Mouse (Mus musculus) spleen, postnatal 4 days (tissue): ENCODE measurements around the gene Tnfrsf8.
A peak's percentile ranks its signal among the peaks of the same experiment; 100 is the strongest.

ENCODE experiments used
- DNase-seq, 2 experiments: peaks; one replicate each; pipeline ENCODE4 v3.0.0; 2022; ENCODE audit warnings: low spot score in 2 of 2

The Tnfrsf8 gene

GRCm38 (mm10) chr4:145270136-145270535 is 44.8 kb downstream of the Tnfrsf8 start:
- no peak for DNase-seq

DNA sequence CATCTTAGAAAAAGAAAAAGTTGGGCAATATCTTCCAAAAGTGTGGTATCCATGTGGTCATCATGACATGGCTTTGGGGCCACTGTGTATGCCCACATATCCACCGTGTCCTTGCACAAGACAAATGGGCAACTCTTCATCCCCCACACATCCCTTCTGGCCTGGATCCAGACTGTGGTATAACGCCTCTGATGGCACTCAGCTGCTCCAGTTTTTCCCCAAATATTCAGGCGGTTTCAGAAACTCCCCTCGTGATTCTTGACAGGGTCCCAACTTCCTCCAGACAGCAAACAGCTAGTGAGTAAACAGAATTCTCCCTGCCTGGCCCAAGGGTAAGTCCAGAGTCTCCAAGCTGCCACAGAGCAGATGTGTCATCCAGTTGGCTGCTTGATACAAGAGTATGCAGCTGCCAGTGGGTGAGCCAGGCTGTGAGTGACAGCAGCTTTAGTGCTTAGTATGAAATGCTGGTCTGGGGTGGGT is 47.3 kb downstream of the Tnfrsf8 start:
- no peak for DNase-seq

GRCm38 (mm10) chr4:145266505-145266904 is 48.5 kb downstream of the Tnfrsf8 start:
- no peak for DNase-seq

- no peak for DNase-seq
These were observed 50.2 kb downstream of the Tnfrsf8 start for GRCm38 (mm10) chr4:145264761-145265160.

- no peak for DNase-seq
These were observed 51.4 kb downstream of the Tnfrsf8 start for GRCm38 (mm10) chr4:145263583-145263982.

DNA sequence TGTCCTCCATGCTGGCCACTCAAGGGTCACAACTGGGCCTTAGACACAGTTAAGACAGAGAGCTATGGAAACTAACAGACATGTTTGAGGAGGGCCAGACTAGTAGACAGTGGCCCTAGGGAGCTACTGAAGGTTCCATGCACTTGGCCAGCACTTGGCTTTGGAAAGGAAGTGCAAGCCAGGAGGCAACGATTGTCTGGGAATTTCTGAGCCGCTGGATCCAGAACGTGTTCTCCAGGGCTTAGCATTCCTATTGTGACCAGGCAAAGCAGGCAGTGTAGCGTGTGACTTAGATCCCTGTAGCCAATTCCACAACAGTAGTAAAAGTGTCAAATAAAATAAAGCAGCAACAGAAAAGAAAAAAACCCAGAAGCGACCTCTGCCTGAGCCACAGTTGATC is 54.2 kb downstream of the Tnfrsf8 start:
- no peak for DNase-seq

GRCm38 (mm10) chr4:145257751-145258434 is 57.1 kb downstream of the Tnfrsf8 start:
- DNase-seq, result no peak

GRCm38 (mm10) chr4:145256144-145256543 is 58.8 kb downstream of the Tnfrsf8 start:
- no peak for DNase-seq

DNA sequence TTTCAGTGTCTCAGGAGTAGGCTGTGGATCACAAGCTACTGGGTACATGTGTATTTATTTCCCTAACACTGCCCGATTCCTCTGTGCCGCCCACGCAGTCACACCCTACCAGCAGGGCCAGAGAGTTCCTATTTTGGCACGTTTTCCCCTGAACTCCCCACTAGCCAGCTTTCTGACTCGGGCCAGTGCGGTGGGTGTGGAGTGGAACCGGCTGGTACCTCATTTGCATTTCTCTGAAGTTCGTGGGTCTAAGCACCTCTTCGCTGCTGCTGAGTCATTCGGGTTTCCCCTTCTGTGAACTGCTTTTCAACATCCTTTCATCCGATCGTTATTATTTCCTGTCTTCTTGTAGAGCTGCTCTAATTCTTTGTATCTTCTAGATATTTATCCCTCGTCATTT is 60.5 kb downstream of the Tnfrsf8 start:
- DNase-seq, result peak in 1 of 2 experiments; percentile 28

GRCm38 (mm10) chr4:145252611-145253010 is 62.4 kb downstream of the Tnfrsf8 start:
- no peak for DNase-seq

DNA sequence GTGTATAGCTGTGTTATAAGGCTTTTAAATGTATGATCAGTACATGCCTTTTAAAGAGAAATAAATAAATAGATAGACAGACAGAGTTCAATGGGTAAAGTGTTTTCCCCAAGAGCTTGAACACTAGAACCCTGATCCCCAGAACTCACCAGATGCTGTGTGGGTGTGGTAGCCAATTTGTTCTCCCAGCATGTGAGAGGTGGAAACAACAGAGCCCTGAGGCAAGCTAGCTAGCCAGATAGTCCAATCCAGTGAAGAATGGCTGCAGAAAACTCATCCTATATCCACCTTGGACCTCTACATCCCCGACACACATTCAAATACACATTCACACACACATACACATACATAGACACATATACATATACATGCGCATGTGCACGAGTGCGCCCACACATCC is 63.4 kb downstream of the Tnfrsf8 start:
- DNase-seq, result no peak

- DNase-seq, result no peak
These were observed 65.0 kb downstream of the Tnfrsf8 start for GRCm38 (mm10) chr4:145250002-145250401.

GRCm38 (mm10) chr4:145247556-145247955 is 67.4 kb downstream of the Tnfrsf8 start:
- no peak for DNase-seq

DNA sequence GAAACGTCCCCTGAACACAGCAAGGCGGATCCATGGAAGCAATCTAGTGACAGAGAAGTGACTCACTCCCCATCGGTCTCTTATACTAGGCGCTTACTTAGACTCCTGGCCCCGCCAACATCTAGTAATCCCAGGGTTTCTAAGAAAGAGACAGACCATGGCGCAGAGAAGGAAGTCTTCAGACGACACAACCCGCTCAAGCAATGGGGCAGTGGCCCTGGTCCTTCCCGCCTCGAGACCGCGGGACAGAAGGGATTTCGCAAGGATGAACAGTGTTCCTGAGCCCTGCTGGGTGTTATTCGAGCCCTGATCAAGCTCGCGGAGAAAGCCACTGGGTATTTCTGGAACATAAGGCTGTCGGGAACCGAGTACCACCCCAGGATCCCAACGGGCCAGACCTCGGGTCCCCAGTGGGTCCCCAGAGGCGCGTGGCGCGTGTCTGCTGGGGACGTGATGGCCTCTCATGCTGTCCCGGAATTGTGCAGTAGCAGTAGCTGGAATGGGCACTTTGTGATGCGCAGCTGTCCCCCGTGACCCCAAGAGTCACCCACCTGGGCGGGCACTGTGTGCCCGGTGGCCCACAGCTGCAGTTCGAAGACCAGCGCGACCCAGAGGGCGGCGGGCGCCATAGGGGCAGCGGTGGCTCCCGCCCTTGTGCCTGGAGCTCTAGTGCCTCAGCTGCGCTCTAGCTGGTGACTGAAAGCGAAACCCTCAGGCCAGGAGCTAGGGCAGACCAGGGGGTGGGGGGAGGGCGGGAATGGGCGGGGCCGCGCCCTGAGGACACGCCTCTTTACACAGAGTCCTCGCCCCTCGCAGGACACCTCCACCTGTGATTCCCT is 68.6 kb downstream of the Tnfrsf8 start, which contains the start of gene Tnfrsf1b:
Gene Tnfrsf1b, minus strand, starts transcription at position 698 of the 839 bp plus-strand sequence.
- peak; percentile 60 to 82 for DNase-seq

GRCm38 (mm10) chr4:145245581-145245980 is 69.4 kb downstream of the Tnfrsf8 start:
- no peak for DNase-seq

- no peak for DNase-seq
These were observed 70.3 kb downstream of the Tnfrsf8 start for GRCm38 (mm10) chr4:145244676-145245075.

DNA sequence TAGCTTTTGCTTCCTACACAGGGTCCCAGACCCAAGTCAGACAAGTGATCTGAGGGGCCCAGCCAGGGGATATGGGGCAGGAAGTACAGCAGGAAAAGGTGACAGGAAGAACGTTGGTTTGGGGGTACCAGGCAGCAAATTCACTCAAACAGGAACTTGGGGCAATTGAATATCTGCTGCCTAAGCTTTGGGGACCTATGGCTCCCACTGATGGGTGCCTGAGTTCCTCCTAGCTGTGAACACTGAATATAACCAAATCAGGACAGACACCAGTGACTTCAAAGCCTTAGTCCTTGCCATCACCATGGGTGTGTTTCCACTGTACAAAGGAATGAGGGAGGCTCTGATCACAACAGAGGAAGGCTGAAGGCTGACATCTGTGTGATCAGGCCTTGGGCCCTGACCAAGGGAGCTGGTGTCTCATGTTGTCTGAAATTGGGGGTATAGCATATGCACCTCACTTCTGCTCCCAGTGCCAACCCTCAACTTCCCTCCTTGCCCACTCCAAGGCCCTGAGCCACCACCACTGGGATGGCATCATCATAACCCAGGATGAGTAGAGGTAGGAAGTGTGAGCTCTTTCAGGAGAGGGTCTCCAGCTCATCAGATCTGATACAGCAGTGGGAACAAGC is 72.1 kb downstream of the Tnfrsf8 start:
- DNase-seq, result no peak

DNA sequence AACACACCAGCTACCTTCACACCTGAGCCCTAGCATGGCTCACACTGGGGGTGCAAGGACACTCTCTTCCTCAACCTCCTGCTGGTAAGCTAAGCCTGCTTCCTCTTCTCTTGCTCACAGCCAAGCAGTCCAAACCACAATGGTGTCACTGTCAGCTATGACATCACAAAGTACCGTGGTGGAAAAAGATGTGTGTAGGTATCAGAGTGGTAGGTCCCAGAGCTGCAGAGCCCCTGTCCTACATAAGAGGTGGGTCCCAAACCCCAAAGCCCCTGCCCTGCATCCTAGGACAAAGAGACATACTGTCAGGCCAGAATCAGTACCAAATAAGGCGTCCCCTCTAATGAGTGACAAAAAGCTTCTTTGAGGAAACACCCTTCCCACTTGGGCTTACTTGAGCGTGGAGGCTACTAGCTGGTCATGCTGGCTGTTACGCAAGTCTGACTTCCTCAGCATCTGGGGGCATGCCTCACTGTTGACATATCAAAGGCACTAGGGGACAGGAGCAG is 74.2 kb downstream of the Tnfrsf8 start:
- DNase-seq, result peak in 1 of 2 experiments; percentile 39

DNA sequence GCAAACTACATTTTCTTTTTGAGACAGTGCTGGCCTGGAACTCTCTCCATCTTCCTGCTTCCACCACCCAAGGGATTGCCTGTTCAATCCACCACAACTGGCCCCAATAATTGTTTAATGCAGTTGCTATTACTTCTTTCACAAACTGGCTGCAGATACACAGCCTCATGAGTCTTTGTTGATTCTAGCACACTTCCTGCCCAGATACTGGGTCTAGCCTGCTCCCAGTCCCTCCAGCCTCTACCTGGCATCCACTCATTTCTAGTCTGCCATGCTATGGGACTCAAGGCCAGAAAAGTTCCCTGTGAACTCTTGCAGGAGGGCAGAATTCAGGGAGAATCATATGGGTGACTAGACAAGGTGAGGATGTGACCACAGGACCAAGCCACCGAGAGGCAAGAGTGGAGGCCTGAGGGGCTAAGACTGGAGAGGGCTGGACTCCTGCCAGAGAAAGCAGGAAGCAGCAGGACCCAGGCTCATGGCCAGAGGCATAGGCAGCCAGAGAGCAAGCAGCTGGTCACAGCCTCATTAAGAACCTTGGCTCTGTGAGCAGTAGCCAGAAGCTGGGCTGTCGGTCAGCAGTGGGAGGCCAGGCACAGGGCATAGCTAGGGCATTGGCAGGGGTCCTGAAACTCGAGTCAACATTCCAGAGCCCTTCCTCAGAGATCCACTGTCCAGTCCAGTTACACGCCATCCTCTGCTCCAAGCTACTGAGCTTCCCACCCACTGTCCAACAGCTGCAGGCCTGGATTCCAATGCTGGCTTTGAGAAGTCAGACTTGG is 75.7 kb downstream of the Tnfrsf8 start:
- no peak for DNase-seq

DNA sequence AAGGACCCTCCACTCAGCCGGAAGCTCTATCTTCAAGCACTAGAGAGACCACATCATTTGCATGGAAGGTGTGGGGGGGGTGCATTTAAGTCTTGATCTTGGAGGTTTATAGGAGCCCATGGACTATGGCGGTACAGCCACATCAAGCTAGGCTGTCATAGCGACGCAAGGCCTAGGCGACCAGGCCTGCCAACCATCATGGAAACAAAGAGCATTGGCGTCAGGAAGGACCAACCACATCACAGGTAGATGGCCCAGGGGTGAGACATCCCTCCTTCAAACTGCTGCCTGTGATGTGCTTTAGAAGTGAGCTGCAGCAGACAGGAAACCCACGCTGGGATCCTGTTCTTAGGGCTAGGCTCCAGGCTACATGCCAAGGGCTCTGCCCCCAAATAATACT is 78.9 kb downstream of the Tnfrsf8 start:
- DNase-seq, result no peak

GRCm38 (mm10) chr4:145233487-145234228 is 81.3 kb downstream of the Tnfrsf8 start:
- DNase-seq, result peak in 1 of 2 experiments; percentile 63
